Mouse (Mus musculus): ENCODE data around the gene Endod1.
A peak's percentile ranks its signal among the peaks of the same experiment; 100 is the strongest.

DNA sequence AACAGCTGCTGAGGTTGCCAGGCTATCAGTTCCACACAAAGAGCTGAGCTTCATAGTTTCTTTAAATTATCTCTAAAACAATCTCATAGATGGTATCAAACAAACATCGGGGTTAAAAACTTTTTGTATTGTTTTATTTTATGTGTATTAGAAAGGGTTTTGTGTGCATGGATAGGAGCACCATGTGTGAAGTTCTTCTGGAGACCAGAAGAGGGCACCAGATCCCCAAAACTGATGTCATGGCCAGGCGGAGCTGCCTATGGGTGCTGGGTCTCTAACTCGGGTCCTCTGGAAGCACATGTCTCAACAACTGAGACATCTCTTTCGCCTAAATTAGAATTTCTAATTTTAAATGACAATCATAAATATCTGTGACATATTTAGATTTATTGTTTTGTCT lies 32.9 kb downstream of the Endod1 start:
- TF ChIP-seq CTCF (conservative IDR thresholded peaks at IDR 0.05; ENCODE audit: low read length): peak; percentile 76
- TF ChIP-seq POU5F1 (IDR thresholded peaks at IDR 0.05; ENCODE audit: borderline replicate concordance, low read length): no peak
- TF ChIP-seq NANOG (IDR thresholded peaks at IDR 0.05; ENCODE audit: borderline replicate concordance, low read length): no peak
